ENCODE assay signal across 20 mouse cellular contexts in the genomic region with DNA sequence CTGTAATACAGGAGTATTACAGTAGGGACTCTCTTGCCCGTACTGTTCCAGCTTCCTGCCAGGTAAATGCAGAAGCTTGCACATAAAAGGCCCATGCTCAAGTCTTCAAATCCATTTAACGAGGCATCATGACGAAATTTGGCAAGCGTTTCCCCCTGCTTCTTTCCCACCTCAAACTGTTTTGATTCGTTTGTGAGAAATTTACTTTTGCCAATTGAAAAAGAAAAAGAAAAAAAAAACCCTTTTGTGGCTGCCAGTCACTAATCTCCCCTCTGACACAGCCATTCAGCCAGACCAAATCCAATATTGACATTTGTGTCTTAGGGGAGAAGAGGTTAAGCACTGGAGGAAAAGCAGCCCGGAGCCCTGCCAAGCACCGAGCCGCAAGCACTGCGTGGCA.
"Had no signal": no experiment of that assay in that cellular context is flagged by ENCODE, and none has a peak within 500 bp of the region (broad histone marks: within the 10 kb centered on the region; RNA-seq: fewer than 3 reads in every experiment).

No protein-coding gene starts in this region.

- H3K9ac ChIP-seq: liver, embryonic 12.5 days; liver, embryonic 14.5 days; lung, embryonic 15.5 days; midbrain, embryonic 12.5 days; neural tube, embryonic 13.5 days; neural tube, embryonic 15.5 days had no signal

- H3K9me3 ChIP-seq: liver, embryonic 12.5 days; lung, embryonic 15.5 days; midbrain, embryonic 10.5 days; midbrain, embryonic 12.5 days; neural tube, embryonic 13.5 days; neural tube, embryonic 15.5 days had no signal

- ATAC-seq: liver, embryonic 12.5 days; midbrain, embryonic 16.5 days had no signal

- H3K27me3 ChIP-seq: liver, embryonic 12.5 days; lung, embryonic 15.5 days; neural tube, embryonic 13.5 days; neural tube, embryonic 15.5 days had no signal

- H3K4me1 ChIP-seq: liver, embryonic 12.5 days; lung, embryonic 15.5 days; neural tube, embryonic 13.5 days; neural tube, embryonic 15.5 days had no signal

- H3K4me2 ChIP-seq: liver, embryonic 12.5 days; lung, embryonic 15.5 days; midbrain, embryonic 12.5 days; neural tube, embryonic 13.5 days; neural tube, embryonic 15.5 days had no signal

- DNase-seq: lung, adult 18-20 months; lung, postnatal 10 days; lung, postnatal 36 days; retina, postnatal 1 day; right cerebral cortex, adult 18-20 months; right cerebral cortex, postnatal 25 days; right cerebral cortex, postnatal 4 days; spleen, adult 18-20 months; thymus, adult 18-20 months; thymus, postnatal 14 days; thymus, postnatal 36 days had no signal

- H3K4me3 ChIP-seq: liver, embryonic 12.5 days; lung, embryonic 15.5 days; midbrain, embryonic 10.5 days; midbrain, embryonic 12.5 days; myocyte; neural tube, embryonic 13.5 days; neural tube, embryonic 15.5 days had no signal

- H3K27ac ChIP-seq: liver, embryonic 12.5 days; liver, embryonic 14.5 days; lung, embryonic 15.5 days; midbrain, embryonic 10.5 days; midbrain, embryonic 12.5 days; neural tube, embryonic 13.5 days; neural tube, embryonic 15.5 days had no signal

- H3K36me3 ChIP-seq: liver, embryonic 12.5 days; lung, embryonic 15.5 days; midbrain, embryonic 10.5 days; midbrain, embryonic 12.5 days; neural tube, embryonic 13.5 days; neural tube, embryonic 15.5 days had no signal
